Mouse (Mus musculus) CH12.LX (cell line): ENCODE measurements around the gene Fbxl15.

Experiments used
- BHLHE40 ChIP-seq: IDR thresholded peaks from 2 replicates; pipeline ENCODE4 v1.6.1; 2011; ENCODE audit warnings: mild to moderate bottlenecking, low read depth, low read length, improper control_type of control experiment
- EP300 ChIP-seq: IDR thresholded peaks from 2 replicates; pipeline ENCODE4 v1.6.1; 2011; ENCODE audit warnings: low read length, improper control_type of control experiment
- HCFC1 ChIP-seq: IDR thresholded peaks from 2 replicates; pipeline ENCODE4 v1.6.1; 2012; ENCODE audit warnings: low read depth, mild to moderate bottlenecking, inconsistent platforms, low read length, improper control_type of control experiment
- JUND ChIP-seq: conservative IDR thresholded peaks from 2 replicates; pipeline ENCODE4 v1.6.1; 2011; ENCODE audit warnings: low read depth, low read length, improper control_type of control experiment
- MAX ChIP-seq: IDR thresholded peaks from 2 replicates; pipeline ENCODE4 v1.6.1; 2011; ENCODE audit warnings: low read length, improper control_type of control experiment
- MEF2A ChIP-seq: IDR thresholded peaks from 2 replicates; pipeline ENCODE4 v1.6.1; 2014; ENCODE audit warnings: low read depth, mild to moderate bottlenecking, inconsistent platforms, low read length, improper control_type of control experiment, borderline replicate concordance
- MXI1 ChIP-seq: IDR thresholded peaks from 2 replicates; pipeline ENCODE4 v1.6.1; 2011; ENCODE audit warnings: mild to moderate bottlenecking, low read depth, low read length, improper control_type of control experiment
- NRF1 ChIP-seq: IDR thresholded peaks from 2 replicates; pipeline ENCODE4 v1.6.1; 2014; ENCODE audit warnings: low read depth, mild to moderate bottlenecking, inconsistent platforms, low read length, improper control_type of control experiment, moderate library complexity
- POLR2A ChIP-seq: IDR thresholded peaks from 2 replicates; pipeline ENCODE4 v1.6.1; 2011; ENCODE audit warnings: low read depth, mild to moderate bottlenecking, improper control_type of control experiment, low read length
- SMC3 ChIP-seq: IDR thresholded peaks from 2 replicates; pipeline ENCODE4 v1.6.1; 2011; ENCODE audit warnings: low read depth, low read length, improper control_type of control experiment
- TBP ChIP-seq: conservative IDR thresholded peaks from 2 replicates; pipeline ENCODE4 v1.6.1; 2011; ENCODE audit warnings: low read depth, low read length, improper control_type of control experiment
- ZMIZ1 ChIP-seq: IDR thresholded peaks from 2 replicates; pipeline ENCODE4 v1.6.1; 2012; ENCODE audit warnings: low read depth, mild to moderate bottlenecking, inconsistent platforms, low read length, improper control_type of control experiment

GRCm38 (mm10) chr19:46331936-46332335 lies 4.0 kb downstream of the Fbxl15 start:
- no peak for TF ChIP-seq MXI1
- no peak for TF ChIP-seq JUND
- no peak for TF ChIP-seq BHLHE40
- TF ChIP-seq NRF1, result no peak
- no peak for TF ChIP-seq MAX
- TF ChIP-seq ZMIZ1, result no peak
- no peak for TF ChIP-seq POLR2A
- TF ChIP-seq TBP, result no peak
- TF ChIP-seq EP300, result no peak
- TF ChIP-seq SMC3, result no peak
- no peak for TF ChIP-seq MEF2A
- TF ChIP-seq HCFC1, result no peak
